Mouse (Mus musculus): Measurements from ENCODE around the gene Clic5.

Gene Clic5

GRCm38 (mm10) chr17:44271426-44271825 lies 83.0 kb downstream of the Clic5 start:
- no peak for DNase-seq (ENCODE audit: low read depth)

GRCm38 (mm10) chr17:44274804-44275203 lies 86.4 kb downstream of the Clic5 start:
- DNase-seq (ENCODE audit: low read depth): no peak

- DNase-seq (ENCODE audit: low read depth): peak; percentile 23
These were observed 99.9 kb downstream of the Clic5 start for GRCm38 (mm10) chr17:44288320-44288719.

GRCm38 (mm10) chr17:44297221-44297620 lies 108.8 kb downstream of the Clic5 start:
- no peak for DNase-seq (ENCODE audit: low read depth)

- no peak for DNase-seq (ENCODE audit: low read depth)
These were observed 111.9 kb downstream of the Clic5 start for GRCm38 (mm10) chr17:44300236-44300635.

- no peak for DNase-seq (ENCODE audit: low read depth)
These were observed 112.3 kb downstream of the Clic5 start for GRCm38 (mm10) chr17:44300723-44301122.

- no peak for DNase-seq (ENCODE audit: low read depth)
These were observed 112.9 kb downstream of the Clic5 start for GRCm38 (mm10) chr17:44301224-44301811.

- DNase-seq (ENCODE audit: low read depth): no peak
These were observed 115.7 kb downstream of the Clic5 start for GRCm38 (mm10) chr17:44304076-44304475.

- DNase-seq (ENCODE audit: low read depth): no peak
These were observed 121.7 kb downstream of the Clic5 start for GRCm38 (mm10) chr17:44309914-44310622.

GRCm38 (mm10) chr17:44325314-44325713 lies 136.9 kb downstream of the Clic5 start:
- no peak for DNase-seq (ENCODE audit: low read depth)

GRCm38 (mm10) chr17:44327279-44328146 lies 139.1 kb downstream of the Clic5 start:
- DNase-seq (ENCODE audit: low read depth): no peak

- DNase-seq (ENCODE audit: low read depth): no peak
These were observed 139.7 kb downstream of the Clic5 start for GRCm38 (mm10) chr17:44328147-44328482.

Data from 416B (cell line).